Mouse (Mus musculus) MEL (cell line): Measurements from ENCODE around the gene Rnaseh1. TPM values are rescaled to one million over a fixed set of nuclear protein-coding genes. Genes with fewer than 3 reads are reported as not detected.

ENCODE experiments used
- DNase-seq: peaks from one replicate; pipeline ENCODE4 v3.0.0; 2011; ENCODE audit warnings: low read depth, low spot score
- H3K27ac ChIP-seq: 2 replicates; pipeline ENCODE4 v1.5.1; 2012; ENCODE audit warnings: low read depth, mild to moderate bottlenecking, control low read depth, low read length, moderate library complexity; ENCODE audit not compliant: control insufficient read depth
- H3K27me3 ChIP-seq, 2 experiments: fragments of 150-350 bp in 1 of 2; sonication (generic) in 1 of 2; 2 replicates each; pipeline ENCODE4 v1.6.1; 2012; ENCODE audit warnings: low read length in 2 of 2, mild to moderate bottlenecking in 2 of 2, improper control_type of control experiment in 1 of 2, moderate library complexity in 1 of 2; ENCODE audit not compliant: insufficient read depth in 2 of 2, control insufficient read depth in 1 of 2
- H3K36me3 ChIP-seq, 2 experiments: 2 replicates each; pipeline ENCODE4 v1.6.1; 2012 to 2014; ENCODE audit warnings: low read length in 2 of 2, improper control_type of control experiment in 1 of 2, inconsistent platforms in 1 of 2, mild to moderate bottlenecking in 1 of 2; ENCODE audit not compliant: insufficient read depth in 2 of 2, control insufficient read depth in 1 of 2
- H3K4me1 ChIP-seq, 2 experiments: fragments of 150-350 bp in 1 of 2; sonication (generic) in 1 of 2; 2 replicates each; pipeline ENCODE4 v1.6.1; 2012; ENCODE audit warnings: low read length in 2 of 2, improper control_type of control experiment in 1 of 2, mild to moderate bottlenecking in 1 of 2; ENCODE audit not compliant: insufficient read depth in 2 of 2, control insufficient read depth in 1 of 2
- H3K4me3 ChIP-seq, 2 experiments: fragments of 150-350 bp in 1 of 2; sonication (generic) in 1 of 2; 2 replicates each; pipeline ENCODE4 v1.5.1; 2012; ENCODE audit warnings: low read depth in 2 of 2, low read length in 2 of 2, mild to moderate bottlenecking in 2 of 2, moderate library complexity in 2 of 2, control low read depth in 1 of 2, improper control_type of control experiment in 1 of 2; ENCODE audit not compliant: control insufficient read depth in 1 of 2, insufficient read depth in 1 of 2
- H3K79me2 ChIP-seq: 2 replicates; pipeline ENCODE4 v1.6.1; 2012; ENCODE audit warnings: mild to moderate bottlenecking, low read length, moderate library complexity; ENCODE audit not compliant: control insufficient read depth, poor library complexity, insufficient read depth
- H3K9ac ChIP-seq: 2 replicates; pipeline ENCODE4 v1.6.1; 2012; ENCODE audit warnings: low read depth, mild to moderate bottlenecking, control low read depth, low read length, moderate library complexity; ENCODE audit not compliant: control insufficient read depth, poor library complexity, severe bottlenecking
- H3K9me3 ChIP-seq: fragments of 150-350 bp; sonication (generic); replicated peaks from 2 replicates; pipeline ENCODE4 v1.6.1; 2012; ENCODE audit warnings: mild to moderate bottlenecking, low read length, improper control_type of control experiment, moderate library complexity; ENCODE audit not compliant: insufficient read depth
- CHD1 ChIP-seq: IDR thresholded peaks from 2 replicates; pipeline ENCODE4 v1.6.1; 2012; ENCODE audit warnings: low read depth, mild to moderate bottlenecking, inconsistent platforms, low read length, improper control_type of control experiment
- CTCF ChIP-seq, 3 experiments: IDR thresholded peaks in 2 of 3; conservative IDR thresholded peaks in 1 of 3; 2 replicates each; pipeline ENCODE4 v1.5.1; 2011 to 2012; ENCODE audit warnings: low read length in 3 of 3, low read depth in 2 of 3, mild to moderate bottlenecking in 2 of 3, improper control_type of control experiment in 1 of 3, inconsistent platforms in 1 of 3, mixed read lengths in 1 of 3, moderate library complexity in 1 of 3; ENCODE audit not compliant: control insufficient read depth in 1 of 3, insufficient read depth in 1 of 3, poor library complexity in 1 of 3, severe bottlenecking in 1 of 3
- E2F4 ChIP-seq: IDR thresholded peaks from 2 replicates; pipeline ENCODE4 v1.6.1; 2011; ENCODE audit warnings: low read depth, low read length, improper control_type of control experiment, borderline replicate concordance
- ETS1 ChIP-seq: IDR thresholded peaks from 2 replicates; pipeline ENCODE4 v1.6.1; 2012; ENCODE audit warnings: low read depth, mild to moderate bottlenecking, inconsistent platforms, low read length, improper control_type of control experiment, moderate library complexity
- GATA1 ChIP-seq: IDR thresholded peaks from 2 replicates; pipeline ENCODE4 v1.6.1; 2011; ENCODE audit warnings: low read depth, low read length, improper control_type of control experiment
- KAT2A ChIP-seq: conservative IDR thresholded peaks from 2 replicates; pipeline ENCODE4 v1.6.1; 2012; ENCODE audit warnings: low read depth, low read length, improper control_type of control experiment, inconsistent platforms
- MXI1 ChIP-seq: IDR thresholded peaks from 2 replicates; pipeline ENCODE4 v1.6.1; 2011; ENCODE audit warnings: mild to moderate bottlenecking, low read depth, low read length, improper control_type of control experiment
- MYC ChIP-seq: IDR thresholded peaks from 2 replicates; pipeline ENCODE4 v1.6.1; 2011; ENCODE audit warnings: low read depth, mild to moderate bottlenecking, low read length, improper control_type of control experiment, moderate library complexity
- NRF1 ChIP-seq: IDR thresholded peaks from 2 replicates; pipeline ENCODE4 v1.6.1; 2014; ENCODE audit warnings: low read depth, mild to moderate bottlenecking, inconsistent platforms, low read length, improper control_type of control experiment, moderate library complexity; ENCODE audit not compliant: poor library complexity, insufficient read depth, severe bottlenecking
- TAL1 ChIP-seq: IDR thresholded peaks from 2 replicates; pipeline ENCODE4 v1.6.1; 2012; ENCODE audit warnings: mild to moderate bottlenecking, inconsistent platforms, low read length, moderate library complexity, mixed read lengths
- TBP ChIP-seq: IDR thresholded peaks from 2 replicates; pipeline ENCODE4 v1.8.0; 2011; ENCODE audit warnings: low read depth, low read length, improper control_type of control experiment
- TCF12 ChIP-seq: IDR thresholded peaks from 2 replicates; pipeline ENCODE4 v1.6.1; 2014; ENCODE audit warnings: low read depth, mild to moderate bottlenecking, inconsistent platforms, low read length, improper control_type of control experiment, moderate library complexity
- UBTF ChIP-seq: IDR thresholded peaks from 2 replicates; pipeline ENCODE4 v1.6.1; 2012; ENCODE audit warnings: low read depth, mild to moderate bottlenecking, inconsistent platforms, low read length, improper control_type of control experiment, moderate library complexity, borderline replicate concordance; ENCODE audit not compliant: insufficient read depth
- USF1 ChIP-seq: IDR thresholded peaks from 2 replicates; pipeline ENCODE4 v1.6.1; 2014; ENCODE audit warnings: low read depth, mild to moderate bottlenecking, inconsistent platforms, low read length, improper control_type of control experiment, moderate library complexity
- ZKSCAN1 ChIP-seq: IDR thresholded peaks from 2 replicates; pipeline ENCODE4 v1.6.1; 2012; ENCODE audit warnings: low read depth, mild to moderate bottlenecking, inconsistent platforms, low read length, improper control_type of control experiment, moderate library complexity
- polyA plus RNA-seq, 2 experiments: library from polyadenylated mRNA; stranded (reverse) in 1 of 2; unstranded in 1 of 2; fragments of >175 nt in 1 of 2; fragments of >200 nt in 1 of 2; gene quantifications; 2 replicates each; pipeline versions ENCODE4 v1.2.1 to v1.2.4; 2012; ENCODE audit warnings: low replicate concordance in 2 of 2, low read depth in 1 of 2; ENCODE audit not compliant: insufficient read length in 2 of 2, insufficient read depth in 1 of 2, missing spikeins in 1 of 2
- total RNA-seq: library from RNA; depleted of rRNA; stranded (reverse); fragments of 300-350 nt; gene quantifications from 2 replicates; pipeline ENCODE4 v1.2.3, GENCODE M21; 2012

Rnaseh1 gene
- total and polyA plus RNA-seq, 3 experiments: 36.5 to 47.9 TPM; not detected in 1

- H3K36me3 ChIP-seq: no peaks in the 10 kb centered on the region
- H3K9ac ChIP-seq: no peak overlapping the region
- H3K9me3 ChIP-seq: no peaks in the 10 kb centered on the region
- H3K27ac ChIP-seq: no peak overlapping the region
- no peak overlapping the region for H3K4me3 ChIP-seq
- no peak for DNase-seq
- H3K27me3 ChIP-seq: no peaks in the 10 kb centered on the region
- no peaks in the 10 kb centered on the region for H3K79me2 ChIP-seq
- TF ChIP-seq TBP: no peak
- no peak for TF ChIP-seq ZKSCAN1
- no peak for TF ChIP-seq TAL1
- no peak for TF ChIP-seq MXI1
- no peak for TF ChIP-seq NRF1
- TF ChIP-seq USF1: no peak
- TF ChIP-seq GATA1: no peak
- TF ChIP-seq CTCF (IDR thresholded peaks at IDR 0.05 in 2 of 3, conservative IDR thresholded peaks at IDR 0.05 in 1 of 3; ENCODE audit: control insufficient read depth in 1 of 3, insufficient read depth in 1 of 3, low read depth in 2 of 3, low read length in 3 of 3, poor library complexity in 1 of 3, severe bottlenecking in 1 of 3): no peak
- TF ChIP-seq E2F4: no peak
- no peak for TF ChIP-seq MYC
- no peak for TF ChIP-seq CHD1
- TF ChIP-seq ETS1: no peak
- TF ChIP-seq KAT2A: no peak
- no peaks in the 10 kb centered on the region for H3K4me1 ChIP-seq
Observed at GRCm38 (mm10) chr12:28666734-28667133, 17.3 kb downstream of the Rnaseh1 start.

- no peaks in the 10 kb centered on the region for H3K36me3 ChIP-seq
- no peaks in the 10 kb centered on the region for H3K79me2 ChIP-seq
- H3K4me1 ChIP-seq: no peaks in the 10 kb centered on the region
- DNase-seq: no peak
- H3K9me3 ChIP-seq: no peaks in the 10 kb centered on the region
- H3K4me3 ChIP-seq: no peak overlapping the region
- H3K27me3 ChIP-seq: no peaks in the 10 kb centered on the region
- H3K9ac ChIP-seq: no peak overlapping the region
- H3K27ac ChIP-seq: no peak overlapping the region
- TF ChIP-seq UBTF (no peak), TCF12 (no peak), E2F4 (no peak), CTCF (IDR thresholded peaks at IDR 0.05 in 2 of 3, conservative IDR thresholded peaks at IDR 0.05 in 1 of 3; ENCODE audit: control insufficient read depth in 1 of 3, insufficient read depth in 1 of 3, low read depth in 2 of 3, low read length in 3 of 3, poor library complexity in 1 of 3, severe bottlenecking in 1 of 3) (no peak), ZKSCAN1 (no peak)
Observed at GRCm38 (mm10) chr12:28667287-28667686, 17.9 kb downstream of the Rnaseh1 start.
